Mouse (Mus musculus): ENCODE measurements around the gene Vgll3. TPM values are rescaled to one million over a fixed set of nuclear protein-coding genes. Genes with fewer than 3 reads are reported as not detected.

Vgll3 gene
- total RNA-seq (2021): 1 to 10 TPM; 3.2 to 4.8 TPM
- long read RNA-seq, experiment 1, full-length matches to known transcripts: 4 of 5 reads
- long read RNA-seq, experiment 1, partial matches to known transcripts: 1 of 5 reads
- long read RNA-seq, experiment 1, other reads (novel, unspliced or antisense): 0 of 5 reads
- long read RNA-seq, experiment 2, partial matches to known transcripts: 4 of 5 reads
- long read RNA-seq, experiment 2, other reads (novel, unspliced or antisense): 0 of 5 reads

DNA sequence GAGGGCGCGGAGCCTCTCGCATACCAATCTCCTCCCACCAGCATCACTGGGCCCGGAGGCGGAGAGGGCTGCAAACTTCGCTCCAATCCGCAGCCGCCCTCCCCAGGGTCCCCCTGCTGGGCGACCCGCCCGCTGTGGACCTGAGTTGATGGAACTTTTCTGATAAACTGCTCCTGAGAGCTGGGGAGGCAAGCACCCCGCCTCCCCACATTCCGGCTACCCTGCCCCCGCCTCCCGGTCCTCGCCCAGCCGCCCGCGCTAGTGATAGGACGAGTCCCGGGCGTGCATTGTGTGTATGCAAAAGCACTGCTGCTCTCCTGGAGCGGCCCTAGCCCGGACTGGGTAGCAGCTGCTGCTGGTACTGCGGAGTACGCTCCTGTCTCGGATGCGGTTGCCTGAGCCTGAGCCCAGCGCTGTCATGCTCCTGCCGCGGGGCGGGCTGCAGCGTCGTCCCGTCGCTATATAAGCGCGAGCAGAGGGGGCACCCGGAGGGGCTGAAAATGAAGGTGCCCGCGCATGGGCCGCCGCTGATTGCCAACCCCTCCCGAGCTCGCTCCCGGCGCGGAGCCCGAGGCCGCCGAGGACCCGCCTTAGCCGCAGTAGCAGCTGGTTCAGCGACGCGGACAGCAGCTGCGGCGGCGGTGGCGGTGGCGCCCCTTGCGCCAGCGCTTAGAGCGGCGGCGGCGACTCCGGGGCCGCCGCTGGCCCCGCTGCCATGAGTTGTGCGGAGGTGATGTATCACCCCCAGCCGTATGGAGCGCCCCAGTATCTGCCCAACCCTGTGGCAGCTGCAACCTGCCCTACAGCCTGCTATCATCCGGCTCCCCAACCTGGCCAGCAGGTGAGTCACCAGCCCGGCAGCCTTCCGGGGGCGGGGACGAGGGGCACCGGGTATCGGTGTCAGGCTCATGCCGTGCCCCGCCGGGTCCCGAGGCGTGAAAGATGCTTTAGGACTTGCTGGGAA is at the start of gene Vgll3:
Gene Vgll3, plus strand, starts transcription at position 340 of the 964 bp plus-strand sequence.
- peak; percentile 28 for TF ChIP-seq CTCF (IDR thresholded peaks at IDR 0.05)
- intact Hi-C loops (cut with DNase I): no loop called here
- Histone ChIP-seq H3K27ac (peak within 1 kb of the TSS; percentile 42; the same call in 1 of the 2 replicates), H3K4me3 (peak within 1 kb of the TSS; percentile 68)
- peak; percentile 39 to 45 for DNase-seq (ENCODE audit: extremely low spot score in 1 of 2, low spot score in 2 of 2)

DNA sequence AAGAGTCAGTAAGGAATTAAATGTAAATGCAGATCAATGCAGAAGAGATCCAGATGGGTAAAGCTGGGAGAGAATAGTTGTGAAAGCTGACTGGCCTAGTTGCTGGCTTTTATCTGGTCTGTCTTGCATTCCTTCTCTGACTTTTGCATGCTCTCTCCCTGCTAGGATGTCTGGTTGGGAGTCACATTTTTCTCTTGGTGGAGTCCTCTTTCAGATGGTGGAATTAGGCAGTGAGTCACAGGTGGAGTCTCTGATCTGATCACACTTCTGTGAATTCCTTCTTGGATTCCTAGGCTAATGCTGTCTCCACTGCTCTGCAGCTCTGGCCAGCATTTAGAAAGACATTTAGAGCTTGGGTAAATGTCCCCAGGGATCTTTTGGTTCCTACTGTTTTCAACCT is 49.1 kb upstream of the Vgll3 start:
- Histone ChIP-seq H3K27ac (no peak overlapping the region), H3K4me3 (no peak overlapping the region)
- no peak for TF ChIP-seq CTCF (IDR thresholded peaks at IDR 0.05)
- DNase-seq (ENCODE audit: extremely low spot score in 1 of 2, low spot score in 2 of 2): no peak
- intact Hi-C loops (cut with DNase I): no loop called here

DNA sequence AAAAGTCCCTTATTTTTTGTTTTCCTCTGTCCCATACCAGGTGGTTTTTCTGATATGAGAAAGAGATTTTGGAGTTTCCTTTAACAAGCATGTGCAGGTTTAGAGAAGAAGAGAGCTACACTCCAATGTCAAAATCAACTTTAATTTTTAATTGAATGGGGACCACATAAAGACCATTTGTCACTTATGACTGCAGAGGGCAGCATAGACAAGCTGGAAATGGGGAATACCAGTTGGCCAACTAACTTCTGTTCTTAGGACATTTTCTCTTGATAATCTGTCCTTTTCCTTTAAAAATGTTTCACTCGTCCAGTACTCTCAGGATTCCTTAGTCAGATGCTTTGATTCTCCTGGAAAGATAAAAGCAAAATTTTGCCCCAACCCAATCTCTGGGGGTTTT is 29.1 kb upstream of the Vgll3 start:
- H3K27ac ChIP-seq: no peak overlapping the region
- intact Hi-C loops (cut with DNase I): loop anchor here (5.0 kb wide), 1 partner anchor 226 kb away; no protein-coding TSS in a partner anchor
- no peak overlapping the region for H3K4me3 ChIP-seq
- no peak for DNase-seq (ENCODE audit: extremely low spot score in 1 of 2, low spot score in 2 of 2)
- TF ChIP-seq CTCF (IDR thresholded peaks at IDR 0.05): peak; percentile 65

DNA sequence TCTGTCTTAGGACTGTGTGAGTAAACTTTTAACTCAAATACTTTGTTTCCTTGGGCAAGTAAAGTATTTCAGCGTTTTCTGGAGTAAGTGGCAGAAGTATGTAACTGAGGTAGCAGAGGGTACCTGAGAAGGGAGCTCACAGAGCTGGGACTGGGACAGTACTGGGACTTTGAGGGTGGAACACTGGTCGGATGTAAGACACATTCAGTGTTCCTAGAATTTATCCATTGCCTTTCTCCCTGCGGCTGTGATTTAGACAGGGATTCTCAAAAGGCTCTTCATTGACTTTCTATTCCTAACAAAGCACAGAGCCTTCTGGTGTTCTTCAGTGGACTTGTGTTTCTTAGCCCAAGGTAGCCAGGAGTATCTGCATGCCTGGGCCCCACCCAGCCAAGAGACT is 1.0 kb downstream of the Vgll3 start:
- TF ChIP-seq CTCF (IDR thresholded peaks at IDR 0.05): no peak
- intact Hi-C loops (cut with DNase I): no loop called here
- H3K27ac ChIP-seq: no peak overlapping the region
- no peak for DNase-seq (ENCODE audit: extremely low spot score in 1 of 2, low spot score in 2 of 2)
- peak overlapping the region; percentile 68 for H3K4me3 ChIP-seq

DNA sequence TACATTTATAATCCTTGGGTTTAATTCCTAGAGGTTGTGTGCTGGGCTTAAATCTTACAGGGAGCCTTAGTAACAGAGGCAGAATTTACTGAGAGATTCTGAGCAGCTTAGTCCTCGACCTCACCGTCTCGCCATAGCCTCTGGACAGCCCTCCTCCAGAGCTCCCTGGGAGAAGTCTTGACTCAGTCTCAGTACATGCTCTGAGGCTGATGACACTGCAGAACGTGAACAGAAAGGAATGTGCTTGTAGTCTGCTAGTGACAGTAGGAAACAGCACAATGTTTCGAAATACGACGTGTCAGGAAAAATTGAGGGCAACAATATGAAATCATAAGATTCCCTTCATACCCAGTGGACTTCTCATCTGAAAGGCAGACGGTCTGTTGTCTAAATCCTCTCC is 3.7 kb downstream of the Vgll3 start:
- DNase-seq (ENCODE audit: extremely low spot score in 1 of 2, low spot score in 2 of 2): no peak
- no peak overlapping the region for H3K27ac ChIP-seq
- no peak for TF ChIP-seq CTCF (IDR thresholded peaks at IDR 0.05)

DNA sequence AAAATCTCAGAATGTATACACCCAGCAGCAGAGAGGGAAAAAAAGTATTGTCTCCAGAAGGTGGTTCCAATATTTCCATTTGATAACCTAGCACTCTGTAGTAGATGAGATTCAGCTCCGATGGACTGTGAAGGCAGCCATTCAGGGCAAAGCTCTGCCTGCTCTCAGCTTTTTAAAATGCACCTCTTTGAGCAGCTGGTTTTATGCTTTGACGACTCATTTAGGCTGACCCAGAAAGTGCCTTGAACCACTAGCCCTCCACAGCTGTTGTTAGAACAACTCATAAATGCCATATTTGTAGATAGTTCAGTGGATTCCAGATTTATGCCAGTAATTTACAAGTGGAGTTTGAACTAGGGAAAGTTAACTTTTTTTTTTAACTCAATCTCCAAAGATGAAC is 5.7 kb downstream of the Vgll3 start:
- DNase-seq (ENCODE audit: extremely low spot score in 1 of 2, low spot score in 2 of 2): no peak
- intact Hi-C loops (cut with DNase I): no loop called here
- no peak overlapping the region for H3K27ac ChIP-seq
- no peak for TF ChIP-seq CTCF (IDR thresholded peaks at IDR 0.05)
- H3K4me3 ChIP-seq: no peak overlapping the region

More for the DNA sequence above, 3.7 kb downstream of the Vgll3 start:
- no peak overlapping the region for H3K4me3 ChIP-seq
- intact Hi-C loops (cut with DNase I): no loop called here

DNA sequence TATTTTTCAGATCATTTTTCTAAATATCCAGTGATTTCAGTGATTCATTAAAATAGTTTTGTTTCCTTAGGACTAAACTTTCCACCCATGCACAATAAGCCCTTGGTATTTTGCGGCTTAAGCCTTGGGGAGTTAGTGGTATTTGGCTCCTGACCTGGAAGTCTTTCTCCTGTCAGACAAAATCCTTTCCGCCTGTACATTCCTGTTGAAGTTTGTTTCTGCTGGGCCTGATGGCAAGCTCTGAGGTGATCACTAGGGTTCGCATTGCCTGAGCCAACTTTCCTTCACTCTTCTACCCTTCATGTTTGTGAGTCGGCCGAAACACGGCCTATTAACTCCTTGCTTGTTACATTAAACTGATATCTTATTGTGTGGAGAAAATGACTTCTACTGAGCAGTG is 8.7 kb downstream of the Vgll3 start:
- Histone ChIP-seq H3K27ac (no peak overlapping the region), H3K4me3 (no peak overlapping the region)
- DNase-seq (ENCODE audit: extremely low spot score in 1 of 2, low spot score in 2 of 2): no peak
- intact Hi-C loops (cut with DNase I): no loop called here
- TF ChIP-seq CTCF (IDR thresholded peaks at IDR 0.05): no peak

DNA sequence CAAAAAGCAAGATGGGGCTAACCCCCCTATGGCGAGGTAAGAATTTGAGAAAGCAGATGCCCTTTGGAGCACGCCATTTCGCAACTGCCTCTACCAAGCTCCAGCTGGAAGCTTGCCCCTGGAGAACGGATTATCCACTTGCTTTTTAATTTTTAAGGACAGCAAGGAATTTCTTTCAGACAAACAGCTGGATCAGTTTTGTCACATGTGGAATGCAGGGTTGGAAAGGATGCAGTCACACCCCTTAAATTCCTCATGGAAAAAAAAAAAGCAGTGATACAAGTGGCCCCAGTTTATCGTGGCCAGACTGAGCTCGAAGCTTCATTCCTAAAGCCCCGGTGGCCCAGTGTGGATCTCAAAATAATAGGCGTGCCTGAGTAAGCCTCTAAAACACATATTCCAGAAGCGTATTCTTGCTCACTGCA is 13.1 kb downstream of the Vgll3 start:
- no peak overlapping the region for H3K4me3 ChIP-seq
- DNase-seq (ENCODE audit: extremely low spot score in 1 of 2, low spot score in 2 of 2): no peak

DNA sequence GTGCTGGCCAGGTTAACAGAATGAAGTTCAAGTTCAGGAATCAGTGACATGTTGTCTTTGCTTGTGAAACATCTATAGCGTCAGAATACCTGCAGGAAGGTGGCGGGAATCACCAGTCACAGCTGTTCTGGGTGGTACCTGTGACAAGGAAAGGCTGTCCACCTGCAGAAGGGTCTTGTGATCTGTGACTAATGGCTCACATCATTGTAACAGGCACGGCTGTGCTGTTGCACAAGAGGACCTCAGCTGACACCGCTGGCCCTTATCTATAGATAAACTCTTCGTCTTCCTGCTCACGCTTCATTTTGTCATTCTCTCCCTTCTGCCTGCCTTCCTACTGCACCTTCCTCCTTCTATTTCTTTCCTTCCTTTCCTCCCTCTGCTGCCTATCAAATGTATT is 14.0 kb downstream of the Vgll3 start:
- DNase-seq (ENCODE audit: extremely low spot score in 1 of 2, low spot score in 2 of 2): no peak
- Histone ChIP-seq H3K4me3 (no peak overlapping the region), H3K27ac (no peak overlapping the region)
- intact Hi-C loops (cut with DNase I): no loop called here
- no peak for TF ChIP-seq CTCF (IDR thresholded peaks at IDR 0.05)

More for the DNA sequence above, 13.1 kb downstream of the Vgll3 start:
- no peak for TF ChIP-seq CTCF (IDR thresholded peaks at IDR 0.05)
- intact Hi-C loops (cut with DNase I): no loop called here
- no peak overlapping the region for H3K27ac ChIP-seq

DNA sequence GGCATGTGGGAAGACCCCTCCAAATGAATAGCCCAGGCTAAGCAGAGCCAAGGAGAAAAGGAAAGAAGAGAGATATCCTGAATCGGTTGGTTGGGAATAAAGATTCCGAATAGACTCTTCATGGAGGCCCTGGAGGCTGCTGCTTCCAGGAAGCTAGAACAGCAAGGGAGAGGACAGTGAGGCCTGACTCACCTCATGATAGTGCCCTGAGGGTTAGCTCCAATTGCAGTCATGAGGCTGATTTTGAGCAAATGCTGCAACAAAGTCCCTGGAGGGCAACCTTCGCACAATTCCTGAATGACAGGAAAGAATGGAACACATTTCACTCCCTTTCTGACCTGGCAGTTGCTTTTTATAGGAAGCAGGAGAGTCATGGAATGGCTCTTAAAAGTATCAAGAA is 19.7 kb downstream of the Vgll3 start:
- Histone ChIP-seq H3K4me3 (no peak overlapping the region), H3K27ac (no peak overlapping the region)
- intact Hi-C loops (cut with DNase I): no loop called here
- no peak for DNase-seq (ENCODE audit: extremely low spot score in 1 of 2, low spot score in 2 of 2)
- TF ChIP-seq CTCF (IDR thresholded peaks at IDR 0.05): no peak

DNA sequence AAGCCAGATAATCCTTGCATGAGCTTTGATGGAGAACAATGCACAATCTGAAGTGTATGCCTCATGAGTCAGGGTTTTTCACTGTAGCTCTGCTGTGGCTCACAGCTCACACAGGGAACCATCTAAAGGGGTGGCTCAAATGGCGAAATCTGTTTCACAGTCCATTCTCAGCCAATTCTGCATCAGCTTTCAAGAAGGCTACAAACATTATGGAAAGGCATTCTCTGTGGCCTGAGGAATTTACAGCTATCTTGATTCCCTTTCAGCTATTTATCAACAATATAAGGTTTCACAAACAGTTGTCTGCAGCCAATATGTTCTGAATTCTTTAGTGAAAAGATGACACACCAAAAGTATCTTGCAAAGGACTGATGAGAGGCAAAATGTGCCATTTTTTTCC is 35.1 kb downstream of the Vgll3 start:
- no peak overlapping the region for H3K27ac ChIP-seq
- no peak for DNase-seq (ENCODE audit: extremely low spot score in 1 of 2, low spot score in 2 of 2)
- TF ChIP-seq CTCF (IDR thresholded peaks at IDR 0.05): no peak
- no peak overlapping the region for H3K4me3 ChIP-seq
- intact Hi-C loops (cut with DNase I): no loop called here

DNA sequence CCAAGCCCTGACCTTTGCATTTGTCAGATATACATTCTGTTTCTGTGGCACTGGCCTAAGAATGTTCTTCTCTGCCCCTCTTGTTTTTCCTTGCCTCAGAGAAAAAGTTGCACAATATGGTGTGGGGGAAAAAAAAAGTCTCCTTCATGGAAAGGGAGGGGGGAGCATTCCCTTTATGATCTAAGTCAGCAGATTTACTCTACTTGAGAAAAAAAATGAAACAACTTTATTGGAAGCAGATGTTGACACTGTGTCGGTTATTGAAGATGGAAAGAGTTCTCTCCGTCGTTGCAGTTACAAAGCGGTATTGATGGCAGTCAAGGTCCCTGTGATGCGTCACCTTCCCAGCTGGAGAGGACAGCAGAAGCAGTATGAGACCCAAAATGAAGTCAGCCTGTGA is 49.4 kb downstream of the Vgll3 start:
- TF ChIP-seq CTCF (IDR thresholded peaks at IDR 0.05): no peak
- intact Hi-C loops (cut with DNase I): no loop called here
- no peak overlapping the region for H3K27ac ChIP-seq
- no peak overlapping the region for H3K4me3 ChIP-seq
- DNase-seq (ENCODE audit: extremely low spot score in 1 of 2, low spot score in 2 of 2): no peak
